Mouse (Mus musculus): Measurements from ENCODE around the gene Fbxo2.

DNA sequence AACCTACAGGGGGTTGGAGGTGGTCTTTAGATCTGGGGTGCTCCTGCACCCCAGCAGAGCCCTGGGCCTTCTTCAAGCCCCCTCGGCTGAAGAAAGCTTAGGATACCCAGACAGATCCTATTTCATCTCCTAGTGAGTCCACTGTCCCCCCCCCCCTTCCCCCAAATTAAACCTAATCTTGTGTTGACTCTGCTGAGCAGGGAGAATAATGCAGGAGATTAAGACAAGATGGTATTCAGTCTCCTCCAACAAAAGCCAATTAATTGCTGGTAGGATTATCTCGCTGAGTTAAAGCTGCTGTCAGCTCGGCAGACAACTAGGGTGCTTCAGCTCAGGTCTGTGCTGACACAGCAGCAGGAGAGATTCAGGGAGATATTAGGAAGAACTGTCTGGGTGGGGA is 10.8 kb downstream of the Fbxo2 start:
- TF ChIP-seq CTCF (IDR thresholded peaks at IDR 0.05; ENCODE audit: borderline replicate concordance, insufficient read depth, low read depth, low read length) (no peak), POLR2A (IDR thresholded peaks at IDR 0.05; ENCODE audit: borderline replicate concordance, insufficient read depth, low read length) (no peak)

Measured in cerebellum, adult 2 months (tissue).